Mouse (Mus musculus) olfactory bulb, adult 2 months (tissue): ENCODE measurements around the gene Fkbp4.

Source experiments
- CTCF ChIP-seq: fragments of 200-500 bp; IDR thresholded peaks from 2 replicates; pipeline ENCODE4 v1.5.1; 2012; ENCODE audit warnings: low read depth, mild to moderate bottlenecking, low read length, moderate library complexity; ENCODE audit not compliant: insufficient read depth
- POLR2A ChIP-seq: fragments of 200-500 bp; IDR thresholded peaks from 2 replicates; pipeline ENCODE4 v1.6.1; 2012; ENCODE audit warnings: mild to moderate bottlenecking, low read depth, low read length, moderate library complexity; ENCODE audit not compliant: insufficient read depth

GRCm38 (mm10) chr6:128438317-128438870 lies at the start of gene Fkbp4:
- TF ChIP-seq POLR2A (peak; percentile 97), CTCF (0 out of 2 replicates have a peak, but pooled peaks have one; percentile 3)
